Mouse (Mus musculus): ENCODE data around the gene Agps.

DNA sequence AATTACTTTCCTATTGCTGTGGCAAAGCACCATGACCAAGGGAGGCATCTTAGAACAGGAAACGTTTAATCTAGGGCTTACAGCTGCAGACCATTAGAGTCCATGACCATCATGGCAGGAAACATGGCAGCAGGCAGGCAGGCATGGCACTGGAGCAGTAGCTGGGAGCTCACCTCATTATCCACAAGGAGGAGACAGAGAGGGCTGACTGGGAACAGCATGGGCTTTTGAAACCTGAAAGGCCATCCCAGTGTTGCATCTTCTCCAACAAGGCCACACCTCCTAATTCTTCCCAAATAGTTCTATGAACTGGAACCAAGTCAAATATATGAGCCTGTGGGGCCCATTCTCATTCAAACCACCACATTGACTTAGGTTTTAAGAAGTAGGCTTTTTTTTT is 68.3 kb downstream of the Agps start:
- TF ChIP-seq POLR2A (IDR thresholded peaks at IDR 0.05; ENCODE audit: borderline replicate concordance, insufficient read depth, low read length) (no peak), CTCF (IDR thresholded peaks at IDR 0.05; ENCODE audit: borderline replicate concordance, insufficient read depth, low read depth, low read length) (no peak)

Data from cerebellum, adult 2 months (tissue).